Mouse (Mus musculus): ENCODE results near the gene Smad9. TPM values are rescaled to one million over a fixed set of nuclear protein-coding genes. Genes with fewer than 3 reads are reported as not detected.

The Smad9 gene
- total RNA-seq, 1 experiment from 2014 or later = not detected

Other genes starting within 250 kb of the Smad9 start
- gene Supt20, start 62.8 kb upstream of the Smad9 start, total RNA-seq (2017) = 112 and 116 TPM in 2 replicates
- not detected in 2 replicates for gene Gm21958, start 41.2 kb upstream of the Smad9 start, total RNA-seq (2017)
- gene Exosc8, start 20.2 kb upstream of the Smad9 start, total RNA-seq (2017) = 148 and 163 TPM in 2 replicates
- gene Alg5, start 20.0 kb upstream of the Smad9 start, total RNA-seq (2017) = 21.0 and 36.6 TPM in 2 replicates
- gene Rfxap, start 52.2 kb downstream of the Smad9 start, total RNA-seq (2017) = 46.5 and 75.5 TPM in 2 replicates
- not detected in 2 replicates for gene Sertm1, start 160.3 kb downstream of the Smad9 start, total RNA-seq (2017)

All from hematopoietic stem cell, adult 5-6 weeks (primary cell).